ENCODE assay signal across 8 mouse cellular contexts in genomic region chr2:130273732-130274131, GRCm38 (mm10). TPM values are rescaled to one million over a fixed set of nuclear protein-coding genes. Genes with fewer than 3 reads are reported as not detected.
DNase-seq lines count a peak whose midpoint lies in the region; ATAC-seq and TF ChIP-seq lines count a peak whose summit lies in the region.

No protein-coding gene starts in this region.

- no peak for DNase-seq in heart, adult 2 months
- DNase-seq in heart, adult 11 months = no peak
- no peak for DNase-seq in adrenal gland, adult 18-20 months (ENCODE audit: low spot score in 2 of 2)
- no peak for DNase-seq in spleen, postnatal 4 days (ENCODE audit: low spot score in 2 of 2)

- WGBS in heart, adult 2 months = under 1% methylated on average over 14 of the region's 14 CpGs
- 4% methylated on average over 14 of the region's 14 CpGs for WGBS in limb, embryonic 12.5 days
- WGBS in neural tube, embryonic 12.5 days = 2% methylated on average over 14 of the region's 14 CpGs

- 0 out of 2 replicates have a peak, but pooled peaks cover 2% of the 10 kb centered on the region for H3K36me3 ChIP-seq in heart, adult 2 months (ENCODE audit: control insufficient read depth, insufficient read depth, low read length)
- H3K36me3 ChIP-seq in limb, embryonic 12.5 days = peaks cover 37% of the 10 kb centered on the region
- peaks cover 34% of the 10 kb centered on the region for H3K36me3 ChIP-seq in neural tube, embryonic 12.5 days

- peak overlapping the region; percentile 70 for H3K9ac ChIP-seq in heart, adult 2 months (ENCODE audit: low read depth, low read length)
- H3K9ac ChIP-seq in limb, embryonic 12.5 days (replicated peaks) = peak overlapping the region; percentile 93
- peak overlapping the region; percentile 82 for H3K9ac ChIP-seq in neural tube, embryonic 12.5 days

- no peaks in the 10 kb centered on the region for H3K27me3 ChIP-seq in heart, adult 2 months (ENCODE audit: control insufficient read depth, insufficient read depth, low read length)
- H3K27me3 ChIP-seq in limb, embryonic 12.5 days = no peaks in the 10 kb centered on the region
- H3K27me3 ChIP-seq in neural tube, embryonic 12.5 days (replicated peaks) = no peaks in the 10 kb centered on the region

- no peak for TF ChIP-seq EP300 in heart, adult 2 months (IDR thresholded peaks at IDR 0.05; ENCODE audit: insufficient read depth, low read depth, low read length)

- H3K27ac ChIP-seq in heart, adult 2 months = peak overlapping the region; percentile 91
- peak overlapping the region; percentile 47 for H3K27ac ChIP-seq in embryonic fibroblast, embryonic 13.5 days (ENCODE audit: insufficient read depth, low read length)
- H3K27ac ChIP-seq in limb, embryonic 12.5 days = peak overlapping the region; percentile 98
- H3K27ac ChIP-seq in neural tube, embryonic 12.5 days = peak overlapping the region; percentile 77; the same call in 1 of the 2 replicates

- peaks cover 2% of the 10 kb centered on the region for H3K4me1 ChIP-seq in heart, adult 2 months (ENCODE audit: control insufficient read depth, insufficient read depth, low read length)
- no peaks in the 10 kb centered on the region; the same call in 1 of the 2 replicates for H3K4me1 ChIP-seq in embryonic fibroblast, embryonic 13.5 days (ENCODE audit: control insufficient read depth, insufficient read depth, low read length)
- H3K4me1 ChIP-seq in limb, embryonic 12.5 days (replicated peaks) = peaks cover 19% of the 10 kb centered on the region
- peaks cover 19% of the 10 kb centered on the region for H3K4me1 ChIP-seq in neural tube, embryonic 12.5 days

- no peak for TF ChIP-seq CTCF in heart, adult 2 months (IDR thresholded peaks at IDR 0.05)
- TF ChIP-seq CTCF in embryonic fibroblast, embryonic 13.5 days (IDR thresholded peaks at IDR 0.05; ENCODE audit: borderline replicate concordance, insufficient read depth, low read length) = no peak

- peak overlapping the region; percentile 97 for H3K4me3 ChIP-seq in heart, adult 2 months
- H3K4me3 ChIP-seq in embryonic fibroblast, embryonic 13.5 days (ENCODE audit: insufficient read depth, low read length) = peak overlapping the region; percentile 75
- peak overlapping the region; percentile 86 for H3K4me3 ChIP-seq in limb, embryonic 12.5 days (replicated peaks)
- H3K4me3 ChIP-seq in neural tube, embryonic 12.5 days = peak overlapping the region; percentile 91

- ATAC-seq in CD4-positive, CD25-positive, alpha-beta regulatory T cell, adult 4 months = peak; percentile 11
- no peak for ATAC-seq in limb, embryonic 12.5 days (ENCODE audit: insufficient number of reproducible peaks, insufficient read depth, low FRiP score, low TSS enrichment, low read depth)
- no peak; the same call in 1 of the 2 replicates for ATAC-seq in neural tube, embryonic 12.5 days (ENCODE audit: low FRiP score, low read depth)

- intact Hi-C loops in heart, adult 2 months (cut with DNase I) = loop anchor here (1.0 to 5.0 kb wide), 3 partner anchors 11 to 96 kb away; partner anchors contain the start of genes Ebf4, Idh3b and Snrpb

- no peak for TF ChIP-seq POLR2A in heart, adult 2 months (IDR thresholded peaks at IDR 0.05; ENCODE audit: insufficient read depth, low read depth, low read length)
- no peak for TF ChIP-seq POLR2A in embryonic fibroblast, embryonic 13.5 days (IDR thresholded peaks at IDR 0.05; ENCODE audit: low read depth, low read length)

- no peaks in the 10 kb centered on the region for H3K9me3 ChIP-seq in limb, embryonic 12.5 days
- no peaks in the 10 kb centered on the region for H3K9me3 ChIP-seq in neural tube, embryonic 12.5 days

- H3K79me2 ChIP-seq in heart, adult 2 months (replicated peaks; ENCODE audit: control insufficient read depth, insufficient read depth, low read length) = peaks cover 1% of the 10 kb centered on the region; the same call in 1 of the 2 replicates

- H3K4me2 ChIP-seq in limb, embryonic 12.5 days = peak overlapping the region; percentile 88
- peak overlapping the region; percentile 95 for H3K4me2 ChIP-seq in neural tube, embryonic 12.5 days (replicated peaks)

RNA-seq across cellular contexts. Expression of gene Nop56, which starts 0.5 kb away (rescaled TPM):
- 10 to 100 TPM; 28.7 to 29.7 TPM for total RNA-seq in heart, adult 2 months (2021)
- 27.2 and 47.5 TPM in 2 replicates for polyA plus RNA-seq in heart, adult 2 months (2012; rRNA removed)
- 100 to 1,000 TPM; 390 to 407 TPM for polyA plus RNA-seq in CD4-positive, CD25-positive, alpha-beta regulatory T cell, adult 4 months (2017; shearing (Covaris generic))
- 163 and 172 TPM in 2 replicates for polyA plus RNA-seq in embryonic fibroblast, embryonic 13.5 days (2011; ENCODE audit: insufficient read length, low read depth, missing spikeins)
- polyA plus RNA-seq in limb, embryonic 12.5 days (2016; fragmentation: Nextera tagmentation; extraction: Ambion mirVana) = 391 and 407 TPM in 2 replicates
- polyA plus RNA-seq in neural tube, embryonic 12.5 days (2016; fragmentation: Nextera tagmentation; extraction: Ambion mirVana) = 288 and 289 TPM in 2 replicates
- 100 to 1,000 TPM; 118 to 134 TPM for total RNA-seq in adrenal gland, adult 18-20 months (2021)

RNA-seq across cellular contexts. Expression of gene Idh3b, which starts 10.6 kb away (rescaled TPM):
- total RNA-seq in heart, adult 2 months (2021) = 100 to 1,000 TPM; 709 to 817 TPM
- polyA plus RNA-seq in heart, adult 2 months (2012; rRNA removed) = 893 and 1,229 TPM in 2 replicates
- polyA plus RNA-seq in CD4-positive, CD25-positive, alpha-beta regulatory T cell, adult 4 months (2017; shearing (Covaris generic)) = 100 to 1,000 TPM; 142 to 200 TPM
- polyA plus RNA-seq in embryonic fibroblast, embryonic 13.5 days (2011; ENCODE audit: insufficient read length, low read depth, missing spikeins) = 143 and 156 TPM in 2 replicates
- polyA plus RNA-seq in limb, embryonic 12.5 days (2016; fragmentation: Nextera tagmentation; extraction: Ambion mirVana) = 141 and 144 TPM in 2 replicates
- 128 and 133 TPM in 2 replicates for polyA plus RNA-seq in neural tube, embryonic 12.5 days (2016; fragmentation: Nextera tagmentation; extraction: Ambion mirVana)
- 100 to 1,000 TPM; 406 to 739 TPM for total RNA-seq in adrenal gland, adult 18-20 months (2021)

RNA-seq across cellular contexts. Expression of gene Ebf4, which starts 21.2 kb away (rescaled TPM):
- under 1 TPM; 0.37 to 0.41 TPM for total RNA-seq in heart, adult 2 months (2021)
- 0.85 and 1.0 TPM in 2 replicates for polyA plus RNA-seq in heart, adult 2 months (2012; rRNA removed)
- not detected for polyA plus RNA-seq in CD4-positive, CD25-positive, alpha-beta regulatory T cell, adult 4 months (2017; shearing (Covaris generic))
- polyA plus RNA-seq in embryonic fibroblast, embryonic 13.5 days (2011; ENCODE audit: insufficient read length, low read depth, missing spikeins) = 3.0 and 4.1 TPM in 2 replicates
- polyA plus RNA-seq in limb, embryonic 12.5 days (2016; fragmentation: Nextera tagmentation; extraction: Ambion mirVana) = 2.1 and 3.6 TPM in 2 replicates
- 3.8 and 4.3 TPM in 2 replicates for polyA plus RNA-seq in neural tube, embryonic 12.5 days (2016; fragmentation: Nextera tagmentation; extraction: Ambion mirVana)
- 1 to 10 TPM; 3.7 to 4.4 TPM for total RNA-seq in adrenal gland, adult 18-20 months (2021)

Comparison
In these comparisons a context has a peak if more than half of its experiments do, and no peak if none do; other contexts are left out.
1. H3K27ac ChIP-seq: peak in every context shown above with its lines; median percentile 98 in limb, embryonic 12.5 days; 91 in heart, adult 2 months; 77 in neural tube, embryonic 12.5 days; 47 in embryonic fibroblast, embryonic 13.5 days.